Comparison of ENCODE assay signal across 12 mouse cellular contexts in the genomic region with DNA sequence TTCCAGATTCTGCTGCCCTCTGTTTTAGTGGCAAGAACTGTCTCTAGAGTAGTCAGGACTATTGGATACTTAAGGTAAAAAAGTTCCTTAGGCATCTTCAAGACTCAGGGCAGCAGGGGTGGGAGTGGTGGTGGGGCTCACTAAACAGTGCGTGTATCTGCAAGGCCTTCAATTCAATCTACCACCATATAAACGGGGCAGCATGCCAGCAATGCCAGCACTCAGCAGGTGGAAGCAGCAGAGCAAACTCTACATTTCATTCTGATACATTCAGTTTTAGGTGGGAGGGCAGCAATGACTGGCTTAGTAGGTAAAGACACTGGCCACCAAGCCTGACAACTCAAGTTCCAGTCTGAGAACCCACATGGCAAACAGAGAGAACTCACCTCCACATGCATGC.
"Had no signal": no experiment of that assay in that cellular context is flagged by ENCODE, and none has a peak within 500 bp of the region (broad histone marks: within the 10 kb centered on the region; RNA-seq: fewer than 3 reads in every experiment).

No protein-coding gene starts in this region.

- DNase-seq: cerebellum, adult 9-10 months; cerebellum, adult 9-11 months; embryo, embryonic 11 days; forebrain, postnatal 0 days; gastrocnemius, adult 2 months; gastrocnemius, postnatal 10 days; gastrocnemius, postnatal 14 days; gastrocnemius, postnatal 25 days; gastrocnemius, postnatal 36 days; heart, adult 11 months; heart, adult 18-20 months; heart, adult 2 months had no signal
